Mouse (Mus musculus): ENCODE measurements around the gene Ppp1r10.

GRCm38 (mm10) chr17:35979401-35980362 is 63.4 kb downstream of the Ppp1r10 start, which contains the start of the genes Gnl1 and Prr3:
- TF ChIP-seq POLR2A (IDR thresholded peaks at IDR 0.05; ENCODE audit: insufficient read depth, low read depth, low read length) (peak; percentile 54; the same call in 1 of the 2 replicates), CTCF (IDR thresholded peaks at IDR 0.05; ENCODE audit: insufficient read depth, low read depth, low read length) (no peak)
